Mouse (Mus musculus) left cerebral cortex, adult 18-20 months (tissue): Measurements from ENCODE around the gene Vmn1r29. TPM values are rescaled to one million over a fixed set of nuclear protein-coding genes. Genes with fewer than 3 reads are reported as not detected.
"Not testable (repeated sequence)": the region's sequence is repeated elsewhere in the genome, so short reads cannot be mapped to it uniquely, and the experiment has no call there.

ENCODE experiments used
- DNase-seq, 2 experiments: peaks; one replicate each; pipeline ENCODE4 v3.0.0; 2021 to 2022; ENCODE audit warnings: low spot score in 2 of 2, mixed read lengths in 1 of 2
- long read RNA-seq, 2 experiments: library from polyadenylated mRNA; stranded (forward); transcript quantifications; one replicate each; pipeline ENCODE4 v2.0.0; 2021
- total RNA-seq, 2 experiments: library from RNA; stranded (reverse); gene quantifications; 2 replicates each; pipeline ENCODE4 v1.2.3; 2021

Vmn1r29 gene
- total RNA-seq: not detected
- long read RNA-seq, experiment 1: 0 reads
- long read RNA-seq, experiment 2: 0 reads

DNA sequence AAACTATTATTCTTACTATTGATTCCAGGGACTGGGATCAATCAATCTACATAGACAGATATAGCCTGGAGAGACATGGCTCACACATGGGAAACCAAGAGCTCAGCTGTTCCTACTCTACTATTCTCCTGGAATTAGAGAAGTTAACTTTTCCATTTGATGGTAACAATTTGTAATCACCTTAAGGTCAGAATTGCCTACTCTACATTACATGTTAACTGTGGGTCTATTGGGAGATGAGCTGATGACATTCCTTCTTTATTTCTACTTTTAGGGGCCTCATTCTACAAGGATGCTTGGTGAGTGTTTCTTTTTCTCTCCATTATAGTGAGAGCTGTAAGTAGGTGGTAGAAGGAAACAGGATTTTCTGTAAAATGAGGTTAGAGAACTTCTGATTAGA lies at the start of gene Vmn1r29:
Gene Vmn1r29 (plus strand): TSS at position 301 of the 400 bp plus-strand sequence.
- no peak for DNase-seq

DNA sequence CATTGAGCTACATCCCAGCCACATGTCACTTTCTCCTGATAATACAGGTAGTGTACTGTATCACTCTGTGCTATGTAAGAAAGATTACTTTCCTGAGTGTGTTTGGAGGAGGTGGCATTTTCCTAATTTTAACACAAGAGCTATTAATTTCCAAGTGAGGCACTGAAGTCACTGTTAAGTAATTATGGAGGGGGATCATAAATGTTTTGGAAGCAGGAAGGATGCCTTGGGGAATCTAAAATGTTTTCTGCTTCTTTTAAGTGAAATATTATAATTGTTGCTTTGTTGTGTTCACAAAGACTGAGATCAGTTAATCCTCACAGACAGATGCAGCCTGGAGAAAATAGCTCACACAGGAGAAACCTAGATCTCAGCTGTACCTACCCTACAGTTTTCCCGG lies 39.6 kb upstream of the Vmn1r29 start, which contains the start of gene Vmn1r28:
Gene Vmn1r28 (plus strand): TSS at position 301 of the 400 bp plus-strand sequence.
- no peak for DNase-seq

DNA sequence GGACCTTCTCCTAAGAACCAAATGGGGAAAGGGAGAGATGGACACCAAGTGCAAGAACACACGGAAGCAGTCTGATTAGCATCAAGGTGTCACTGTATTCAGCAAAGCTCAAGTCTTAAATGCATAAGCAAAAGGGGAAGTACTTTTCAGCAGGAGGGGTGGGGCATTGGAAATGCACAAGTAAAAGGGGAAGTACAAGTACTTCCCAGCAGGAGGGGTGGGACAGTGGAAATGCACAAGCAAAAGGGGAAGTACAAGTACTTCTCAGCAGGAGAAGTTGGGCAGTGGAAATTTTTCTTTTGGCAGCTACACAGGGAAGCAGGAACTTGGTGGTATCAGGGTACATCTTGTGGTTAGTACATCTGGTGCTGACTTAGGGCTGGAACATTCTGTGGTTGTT lies 21.7 kb upstream of the Vmn1r29 start:
- DNase-seq: not testable (repeated sequence)

DNA sequence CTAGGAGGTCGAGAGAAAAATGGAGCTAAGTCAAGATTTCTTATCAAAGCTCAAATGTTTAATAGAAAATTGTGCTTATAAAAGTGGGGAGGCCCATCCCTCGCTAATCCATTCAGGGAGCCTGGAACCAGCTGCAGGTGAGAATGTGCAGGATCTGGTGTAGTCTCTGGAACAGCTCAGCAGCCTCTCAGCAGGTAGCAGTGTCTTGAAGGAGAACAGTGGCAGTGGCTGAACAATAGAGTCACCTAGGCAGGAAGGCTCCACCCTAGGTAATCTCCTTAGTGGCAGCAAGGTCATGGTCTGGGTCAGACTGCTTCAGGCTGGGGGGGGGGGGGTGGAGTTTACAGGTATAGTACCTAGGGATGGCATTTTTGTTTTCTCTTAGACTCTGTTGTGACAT lies 9.1 kb upstream of the Vmn1r29 start:
- DNase-seq: no peak

DNA sequence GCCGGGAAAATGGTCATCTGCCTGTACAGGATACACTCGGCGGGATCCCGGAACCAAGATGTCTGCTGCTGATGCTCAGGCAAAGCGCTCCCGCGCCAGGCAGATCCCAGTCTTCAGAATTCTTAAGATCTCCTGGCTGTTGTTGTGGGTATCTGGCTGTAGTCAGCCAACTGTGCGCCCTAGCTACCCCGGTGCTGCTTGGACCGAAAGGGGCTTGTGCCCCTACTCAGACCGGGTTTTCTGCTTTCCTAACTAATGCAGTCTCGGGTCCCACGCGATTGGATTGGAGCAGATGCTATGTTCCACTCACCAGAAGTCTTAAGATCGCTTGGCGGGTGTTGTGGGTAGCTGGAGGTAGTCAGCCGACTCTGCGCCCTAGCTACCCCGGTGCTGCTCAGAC lies 2.8 kb upstream of the Vmn1r29 start:
- not testable (repeated sequence) for DNase-seq

DNA sequence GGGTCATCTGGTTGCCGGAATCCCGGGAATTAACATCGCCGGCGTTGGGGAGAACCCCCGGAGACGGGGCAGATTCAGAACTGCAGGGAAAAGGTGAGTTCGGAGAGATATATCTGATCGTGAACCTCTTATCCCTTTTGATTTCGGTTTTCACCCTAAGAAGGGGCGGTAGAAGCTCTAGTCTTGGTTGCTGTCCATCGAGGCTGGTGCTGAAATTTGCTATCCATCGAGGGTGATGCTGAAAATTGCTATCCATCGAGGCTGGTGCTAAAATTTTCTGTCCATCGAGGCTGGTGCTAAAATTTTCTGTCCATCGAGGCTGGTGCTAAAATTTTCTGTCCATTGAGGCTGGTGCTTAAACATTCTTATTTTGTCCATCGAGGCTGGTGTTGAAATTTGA lies 29.3 kb downstream of the Vmn1r29 start:
- not testable (repeated sequence) for DNase-seq

Other genes starting within 250 kb of the Vmn1r29 start
- not detected for gene Vmn1r27, start 82.7 kb upstream of the Vmn1r29 start, total RNA-seq
- gene Vmn1r28, start 39.5 kb upstream of the Vmn1r29 start, total RNA-seq: not detected
- not detected for gene Vmn1r30, start 141.8 kb downstream of the Vmn1r29 start, total RNA-seq
- not detected for gene Vmn1r31, start 173.8 kb downstream of the Vmn1r29 start, total RNA-seq